Mouse (Mus musculus) liver, embryonic 12.5 days (tissue): Measurements from ENCODE around the gene Thoc5. TPM values are rescaled to one million over a fixed set of nuclear protein-coding genes. Genes with fewer than 3 reads are reported as not detected.

Experiments
- ATAC-seq: fragments of 200-750 bp; cut with Nextera tagmentation; 2 replicates; pipeline ENCODE4 v1.8.0; 2017; ENCODE audit warnings: moderate number of reproducible peaks, mild to moderate bottlenecking, moderate library complexity
- H3K27ac ChIP-seq: fragments of 300-500 bp; sonication (generic); 2 replicates; pipeline ENCODE4 v1.5.1; 2016; ENCODE audit warnings: mild to moderate bottlenecking
- H3K27me3 ChIP-seq: fragments of 300-500 bp; sonication (generic); replicated peaks from 2 replicates; pipeline ENCODE4 v1.6.1; 2016; ENCODE audit warnings: mild to moderate bottlenecking, moderate library complexity
- H3K36me3 ChIP-seq: fragments of 300-500 bp; sonication (generic); 2 replicates; pipeline ENCODE4 v1.6.1; 2016; ENCODE audit warnings: mild to moderate bottlenecking, moderate library complexity
- H3K4me1 ChIP-seq: fragments of 300-500 bp; sonication (generic); 2 replicates; pipeline ENCODE4 v1.6.1; 2016
- H3K4me2 ChIP-seq: fragments of 300-500 bp; sonication (generic); 2 replicates; pipeline ENCODE4 v1.6.1; 2016; ENCODE audit warnings: mild to moderate bottlenecking, moderate library complexity
- H3K4me3 ChIP-seq: fragments of 300-500 bp; sonication (generic); 2 replicates; pipeline ENCODE4 v1.5.1; 2016; ENCODE audit warnings: mild to moderate bottlenecking, moderate library complexity
- H3K9ac ChIP-seq: fragments of 300-500 bp; sonication (generic); 2 replicates; pipeline ENCODE4 v1.6.1; 2016; ENCODE audit warnings: mild to moderate bottlenecking, moderate library complexity
- H3K9me3 ChIP-seq: fragments of 300-500 bp; sonication (generic); replicated peaks from 2 replicates; pipeline ENCODE4 v1.6.1; 2016; ENCODE audit warnings: mild to moderate bottlenecking, moderate library complexity
- WGBS: fragments of 180-500 bp; shearing (Covaris S2); methylation state at CpG from one replicate; pipeline ENCODE4 v1.1.7; 2016; ENCODE audit not compliant: insufficient replicate concordance; 5-methylcytosine and 5-hydroxymethylcytosine counted together
- polyA plus RNA-seq: library from polyadenylated mRNA; unstranded; fragments of >200 nt; fragmentation: Nextera tagmentation; extraction: Ambion mirVana; gene quantifications from 2 replicates; pipeline ENCODE4 v1.2.1, GENCODE M21; 2016

The Thoc5 gene
- polyA plus RNA-seq, 1 experiment from 2014 or later: 28.1 TPM

DNA sequence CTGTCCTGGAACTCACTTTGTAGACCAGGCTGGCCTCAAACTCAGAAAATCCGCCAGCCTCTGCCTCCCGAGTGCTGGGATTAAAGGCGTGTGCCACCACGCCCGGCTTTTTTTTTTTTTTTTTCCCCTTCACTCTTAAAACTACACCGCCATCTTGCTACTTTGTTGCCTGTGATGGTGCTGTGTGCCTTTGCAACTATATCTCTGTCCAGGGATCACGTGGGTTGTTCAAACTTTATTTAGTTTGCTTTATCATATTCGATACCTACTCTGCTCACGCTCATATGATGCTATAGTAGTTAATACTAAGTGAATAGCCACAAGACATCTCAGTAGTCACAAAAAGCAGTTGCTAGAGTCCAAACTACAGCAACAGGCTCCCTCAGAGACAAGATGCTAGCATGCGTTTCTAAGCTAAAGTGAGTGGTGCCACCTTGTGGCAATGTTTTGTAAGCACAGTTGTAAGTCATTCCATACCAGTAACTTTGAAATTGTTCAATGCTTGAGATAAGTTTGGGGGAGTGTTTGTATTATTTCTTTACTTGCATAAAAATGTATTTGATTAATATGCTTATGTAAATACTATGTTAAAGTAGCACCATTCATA is 29.4 kb upstream of the Thoc5 start:
- Histone ChIP-seq H3K27ac (no peak overlapping the region), H3K36me3 (no peaks in the 10 kb centered on the region), H3K27me3 (peaks cover 16% of the 10 kb centered on the region), H3K9ac (no peak overlapping the region), H3K9me3 (no peaks in the 10 kb centered on the region), H3K4me1 (no peaks in the 10 kb centered on the region), H3K4me2 (no peak overlapping the region), H3K4me3 (no peak overlapping the region)
- 27% methylated on average over 10 of the region's 10 CpGs for WGBS
- no peak for ATAC-seq

DNA sequence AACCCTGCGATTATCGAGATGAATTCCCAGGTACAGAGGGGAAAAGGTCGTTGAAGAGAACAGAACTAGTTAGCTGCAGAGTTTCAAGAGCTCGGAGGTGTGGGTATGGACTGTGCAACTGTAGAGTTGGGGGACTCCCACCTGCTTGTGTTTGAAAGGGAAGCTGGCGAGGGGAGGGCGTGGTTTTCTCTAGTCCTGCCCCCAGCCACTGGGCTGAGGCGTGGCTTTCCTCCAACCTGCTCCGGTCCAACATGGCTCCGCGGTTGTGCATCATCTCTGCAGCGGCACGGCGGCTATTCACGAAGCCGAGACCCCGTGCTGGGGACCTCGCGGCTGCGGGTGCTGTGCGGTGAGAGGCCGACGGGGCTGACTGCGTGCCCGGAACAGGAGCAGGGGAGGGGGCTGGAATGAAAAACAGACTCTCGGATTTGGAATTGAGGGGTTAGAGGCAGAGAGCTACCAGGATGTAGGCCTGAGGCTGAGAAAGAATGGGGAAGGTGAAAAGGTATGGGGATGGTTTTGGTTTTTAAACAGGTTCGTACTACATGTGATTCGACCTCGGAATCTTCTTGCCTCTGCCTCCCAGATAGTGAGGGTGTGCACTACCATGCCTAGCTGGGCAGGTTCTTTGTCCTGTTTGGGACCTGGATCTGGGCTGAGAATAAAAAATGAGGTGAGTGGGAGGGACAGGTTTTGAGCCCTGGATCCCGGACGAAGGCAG is 21.2 kb upstream of the Thoc5 start, which contains the start of gene Nipsnap1:
TSS of gene Nipsnap1 (plus strand) at position 197 of the 721 bp plus-strand sequence.
- peak; percentile 85 for ATAC-seq
- Histone ChIP-seq H3K36me3 (peaks cover 8% of the 10 kb centered on the region), H3K9ac (peak within 1 kb of the TSS; percentile 67), H3K27ac (peak within 1 kb of the TSS; percentile 66), H3K4me2 (peak within 1 kb of the TSS; percentile 86), H3K9me3 (no peaks in the 10 kb centered on the region), H3K4me3 (peak within 1 kb of the TSS; percentile 66), H3K27me3 (no peaks in the 10 kb centered on the region), H3K4me1 (peaks cover 19% of the 10 kb centered on the region)
- 1% methylated on average over 30 of the region's 30 CpGs for WGBS

DNA sequence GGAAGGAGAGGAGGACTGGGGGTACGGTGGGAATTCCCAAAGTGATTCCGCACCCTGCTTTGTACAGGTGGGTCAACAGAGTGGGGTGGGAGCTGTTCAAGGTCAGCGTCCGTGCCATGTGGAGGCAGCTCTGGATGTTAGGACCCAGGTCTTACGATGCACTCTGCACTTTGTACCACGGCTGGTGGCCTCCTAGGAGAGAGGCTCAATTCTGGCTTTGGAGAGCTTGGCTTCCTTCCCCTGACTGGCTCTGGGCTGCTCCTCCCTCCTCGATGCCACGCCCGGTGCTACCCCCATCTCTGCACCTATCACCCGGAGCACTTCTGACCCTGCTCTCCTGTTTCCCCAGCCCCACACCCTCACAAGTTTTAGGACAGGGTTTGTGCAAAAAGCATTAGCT is 20.6 kb upstream of the Thoc5 start:
- Histone ChIP-seq H3K27me3 (no peaks in the 10 kb centered on the region), H3K4me3 (peak overlapping the region; percentile 66), H3K4me2 (peak overlapping the region; percentile 86), H3K4me1 (peaks cover 19% of the 10 kb centered on the region), H3K36me3 (peaks cover 8% of the 10 kb centered on the region), H3K9me3 (no peaks in the 10 kb centered on the region), H3K27ac (peak overlapping the region; percentile 66), H3K9ac (peak overlapping the region; percentile 67)
- 5% methylated on average over 10 of the region's 10 CpGs for WGBS
- ATAC-seq: peak; percentile 75

DNA sequence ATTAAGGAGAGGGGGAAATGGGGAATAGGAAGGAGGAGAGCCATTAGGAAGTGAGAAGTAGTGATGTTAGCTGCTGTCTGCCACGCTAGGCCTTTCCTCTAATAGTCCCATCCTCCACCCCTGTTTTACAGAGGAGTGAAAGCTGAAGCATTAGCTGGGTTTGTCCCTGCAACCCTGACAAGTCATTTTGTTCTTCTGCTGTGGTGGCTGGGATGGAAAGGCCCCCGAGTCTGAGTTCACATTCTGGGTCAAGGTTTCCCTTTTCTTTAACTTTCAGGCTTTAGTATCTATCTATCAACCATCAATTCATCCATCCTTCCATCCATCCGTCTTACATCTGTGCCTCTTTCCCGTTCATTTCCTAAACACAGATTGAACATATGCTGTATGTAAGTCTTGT is 14.0 kb upstream of the Thoc5 start:
- Histone ChIP-seq H3K27ac (no peak overlapping the region), H3K27me3 (no peaks in the 10 kb centered on the region), H3K9ac (no peak overlapping the region), H3K4me2 (no peak overlapping the region), H3K36me3 (peaks cover 9% of the 10 kb centered on the region), H3K4me3 (no peak overlapping the region), H3K4me1 (peaks cover 27% of the 10 kb centered on the region), H3K9me3 (no peaks in the 10 kb centered on the region)
- ATAC-seq: no peak
- WGBS: 64% methylated on average over 4 of the region's 4 CpGs

DNA sequence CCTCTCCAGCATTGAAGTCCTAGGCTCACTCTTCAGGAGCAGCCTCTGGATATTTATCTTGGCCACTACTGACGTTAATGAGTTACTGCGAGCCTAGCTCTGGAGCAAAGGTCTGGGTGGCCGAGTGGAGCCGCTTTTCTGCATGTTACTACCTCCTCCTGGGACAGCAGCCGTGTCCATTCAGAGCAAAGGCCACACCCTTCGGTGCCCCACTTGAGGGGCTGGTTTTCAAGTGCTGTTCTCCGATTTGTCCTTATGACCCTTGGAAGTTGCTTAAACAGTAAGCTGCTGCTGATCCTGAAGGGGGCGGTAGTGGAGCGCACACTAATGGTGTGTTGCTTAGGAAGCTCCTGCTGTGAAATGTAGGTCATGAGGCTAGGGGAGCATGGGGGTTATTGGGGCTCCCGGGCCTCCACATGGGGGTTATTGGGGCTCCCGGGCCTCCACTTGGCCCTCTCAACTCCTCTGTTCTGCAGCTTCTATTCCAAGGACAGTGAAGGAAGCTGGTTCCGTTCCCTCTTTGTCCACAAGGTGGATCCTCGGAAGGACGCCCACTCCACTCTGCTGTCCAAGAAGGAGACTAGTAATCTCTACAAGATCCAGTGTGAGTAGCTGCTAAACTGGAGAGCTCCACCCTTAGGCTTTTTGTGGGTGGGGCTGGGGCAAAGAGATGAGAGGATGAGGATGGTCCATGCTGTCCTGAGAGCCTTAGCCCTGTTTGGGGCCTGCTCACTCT is 12.1 kb upstream of the Thoc5 start:
- WGBS: 50% methylated on average over 14 of the region's 14 CpGs
- peak; percentile 77 for ATAC-seq

DNA sequence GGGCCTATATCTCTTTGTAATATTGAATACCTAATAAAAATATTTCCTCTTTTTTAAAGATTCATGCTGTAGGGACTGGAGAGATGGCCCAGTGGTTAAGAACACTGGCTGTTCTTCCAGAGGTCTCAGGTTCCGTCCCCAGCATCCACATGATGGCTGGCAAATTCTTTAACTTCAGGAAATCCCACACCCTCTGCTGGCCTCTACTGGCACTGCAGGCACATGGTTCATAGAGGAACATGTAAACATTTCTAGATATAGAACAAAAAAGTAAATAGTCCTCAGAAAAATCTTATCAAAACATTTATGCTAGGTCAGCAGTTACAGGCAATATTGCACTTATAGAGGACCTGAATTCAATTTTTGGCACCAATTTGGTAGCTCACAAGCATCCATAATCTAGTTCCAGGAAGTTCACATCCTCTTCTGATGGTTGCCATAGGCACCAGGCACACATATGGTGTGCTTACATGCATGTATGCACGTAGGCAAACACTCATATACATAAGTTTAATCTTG is 9.7 kb upstream of the Thoc5 start:
- 54% methylated on average over 2 of the region's 2 CpGs for WGBS
- Histone ChIP-seq H3K4me3 (no peak overlapping the region), H3K36me3 (peaks cover 31% of the 10 kb centered on the region), H3K9me3 (no peaks in the 10 kb centered on the region), H3K27me3 (no peaks in the 10 kb centered on the region), H3K4me2 (no peak overlapping the region), H3K9ac (no peak overlapping the region), H3K4me1 (peaks cover 25% of the 10 kb centered on the region), H3K27ac (no peak overlapping the region)
- ATAC-seq: no peak

More for the DNA sequence above, 12.1 kb upstream of the Thoc5 start:
- H3K4me3 ChIP-seq: no peak overlapping the region
- no peaks in the 10 kb centered on the region for H3K9me3 ChIP-seq
- H3K4me2 ChIP-seq: no peak overlapping the region
- H3K36me3 ChIP-seq: peaks cover 10% of the 10 kb centered on the region
- H3K9ac ChIP-seq: no peak overlapping the region
- H3K27me3 ChIP-seq: no peaks in the 10 kb centered on the region
- H3K27ac ChIP-seq: peak overlapping the region; percentile 48; the same call in 1 of the 2 replicates
- H3K4me1 ChIP-seq: peaks cover 27% of the 10 kb centered on the region

DNA sequence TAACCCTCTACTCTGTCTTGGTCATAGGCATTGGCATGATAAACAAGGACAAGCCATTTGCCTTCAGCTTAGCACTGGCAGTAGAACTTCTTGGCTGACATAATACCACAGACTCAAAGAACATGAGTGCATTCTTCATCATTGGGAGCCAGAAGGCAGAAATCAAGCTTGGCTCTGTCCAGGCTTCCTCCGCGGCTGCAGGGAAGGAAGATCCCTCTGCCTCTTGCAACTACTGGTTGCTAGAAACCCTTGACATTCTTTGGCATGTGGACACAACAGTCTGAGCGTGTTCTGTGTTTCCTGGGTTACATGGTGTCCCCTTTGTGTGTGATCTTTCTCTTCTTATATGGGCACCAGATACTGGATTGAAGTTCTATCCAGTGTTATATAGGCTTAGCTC is 8.1 kb upstream of the Thoc5 start:
- H3K27ac ChIP-seq: no peak overlapping the region
- H3K27me3 ChIP-seq: no peaks in the 10 kb centered on the region
- H3K4me1 ChIP-seq: peaks cover 12% of the 10 kb centered on the region
- no peak overlapping the region for H3K4me3 ChIP-seq
- no peaks in the 10 kb centered on the region for H3K9me3 ChIP-seq
- H3K36me3 ChIP-seq: peaks cover 35% of the 10 kb centered on the region
- 80% methylated on average over 3 of the region's 3 CpGs for WGBS
- no peak for ATAC-seq
- no peak overlapping the region for H3K4me2 ChIP-seq
- no peak overlapping the region for H3K9ac ChIP-seq

DNA sequence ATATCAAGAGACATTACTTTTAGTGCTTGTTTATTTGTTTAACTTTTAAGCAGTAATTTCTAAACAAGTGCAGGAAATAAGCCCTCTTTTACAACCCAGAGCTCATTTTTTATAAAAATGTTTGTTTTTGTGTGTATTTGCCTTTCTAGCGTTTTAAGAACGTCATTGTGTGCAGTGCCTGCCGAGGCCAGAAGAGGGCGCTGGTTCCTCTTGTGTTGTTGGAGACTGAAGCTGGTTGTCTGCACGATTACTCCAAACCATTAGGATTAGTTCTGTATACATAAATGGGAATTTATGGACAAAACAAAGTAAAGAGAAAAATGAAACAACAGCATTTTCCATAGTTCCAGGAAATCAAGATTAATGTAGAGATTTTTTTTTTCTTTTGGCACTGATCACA is 5.3 kb downstream of the Thoc5 start:
- H3K4me1 ChIP-seq: peaks cover 13% of the 10 kb centered on the region
- no peak overlapping the region for H3K4me2 ChIP-seq
- ATAC-seq: no peak
- 57% methylated on average over 5 of the region's 5 CpGs for WGBS
- H3K4me3 ChIP-seq: no peak overlapping the region
- H3K9ac ChIP-seq: no peak overlapping the region
- no peaks in the 10 kb centered on the region for H3K9me3 ChIP-seq
- no peak overlapping the region for H3K27ac ChIP-seq
- peaks cover 57% of the 10 kb centered on the region for H3K36me3 ChIP-seq
- no peaks in the 10 kb centered on the region for H3K27me3 ChIP-seq

DNA sequence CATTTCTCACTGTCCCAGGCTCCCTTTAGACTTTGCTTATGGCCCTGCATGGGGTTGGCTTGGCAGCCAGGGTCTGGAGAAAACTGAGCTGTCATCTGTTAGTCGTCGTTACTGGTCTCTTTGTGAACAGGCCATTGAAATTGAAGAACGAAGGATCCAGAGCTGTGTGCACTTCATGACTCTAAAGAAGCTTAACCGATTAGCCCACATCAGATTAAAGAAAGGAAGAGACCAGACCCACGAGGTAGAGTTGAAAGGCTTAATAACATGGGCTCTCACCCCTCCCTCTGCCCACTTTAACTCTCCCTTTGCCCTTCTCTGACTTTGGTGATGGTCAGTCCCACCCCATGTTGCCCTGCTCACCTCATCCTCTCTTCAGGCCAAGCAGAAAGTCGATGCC is 6.8 kb downstream of the Thoc5 start:
- Histone ChIP-seq H3K36me3 (peaks cover 68% of the 10 kb centered on the region), H3K27me3 (no peaks in the 10 kb centered on the region), H3K27ac (no peak overlapping the region), H3K4me3 (no peak overlapping the region), H3K9me3 (no peaks in the 10 kb centered on the region), H3K9ac (no peak overlapping the region), H3K4me1 (no peaks in the 10 kb centered on the region), H3K4me2 (no peak overlapping the region)
- no peak for ATAC-seq
- 81% methylated on average over 6 of the region's 6 CpGs for WGBS

DNA sequence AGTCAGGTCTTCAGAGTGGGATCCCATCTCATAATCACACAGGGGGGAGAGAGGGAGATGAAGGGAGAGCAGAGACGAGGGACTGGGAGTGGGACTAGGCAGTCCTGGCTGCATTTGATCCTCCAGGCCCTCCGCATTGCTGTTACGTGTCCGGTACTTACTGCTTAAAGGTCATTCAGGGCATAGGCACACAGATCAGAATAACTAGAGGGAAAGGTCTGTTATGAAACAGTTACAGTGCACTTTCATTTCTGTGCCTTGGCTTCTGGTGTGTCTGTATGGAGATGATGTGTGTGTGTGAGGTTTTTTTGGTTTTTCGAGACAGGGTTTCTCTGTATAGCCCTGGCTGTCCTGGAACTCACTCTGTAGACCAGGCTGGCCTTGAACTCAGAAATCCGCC is 11.1 kb downstream of the Thoc5 start:
- WGBS: 88% methylated on average over 6 of the region's 6 CpGs
- no peak for ATAC-seq
- Histone ChIP-seq H3K9ac (no peak overlapping the region), H3K4me1 (no peaks in the 10 kb centered on the region), H3K36me3 (peaks cover 81% of the 10 kb centered on the region), H3K4me3 (no peak overlapping the region), H3K27ac (no peak overlapping the region), H3K9me3 (no peaks in the 10 kb centered on the region), H3K27me3 (no peaks in the 10 kb centered on the region), H3K4me2 (no peak overlapping the region)

DNA sequence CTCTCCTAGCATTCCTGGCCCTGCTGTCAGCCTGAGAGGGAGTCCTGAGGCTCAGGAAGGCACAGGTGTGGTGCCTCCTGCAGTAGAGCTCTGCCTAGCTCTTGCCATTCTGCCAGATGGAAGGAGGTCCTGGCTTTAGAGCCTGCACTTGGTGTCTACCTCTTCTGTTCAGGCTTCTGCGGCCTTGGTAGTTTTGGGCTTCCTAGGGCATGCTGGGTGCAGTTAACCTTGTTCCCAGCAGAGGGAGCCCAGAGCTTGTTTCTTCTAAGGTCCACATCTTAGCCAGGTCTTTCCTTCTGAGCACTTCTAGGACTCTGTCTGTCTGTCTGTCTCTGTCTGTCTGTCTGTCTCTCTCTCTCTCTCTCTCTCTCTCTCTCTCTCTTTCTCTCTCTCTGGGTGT is 20.9 kb downstream of the Thoc5 start:
- H3K4me1 ChIP-seq: no peaks in the 10 kb centered on the region
- WGBS: 41% methylated on average over 1 of the region's 1 CpGs

DNA sequence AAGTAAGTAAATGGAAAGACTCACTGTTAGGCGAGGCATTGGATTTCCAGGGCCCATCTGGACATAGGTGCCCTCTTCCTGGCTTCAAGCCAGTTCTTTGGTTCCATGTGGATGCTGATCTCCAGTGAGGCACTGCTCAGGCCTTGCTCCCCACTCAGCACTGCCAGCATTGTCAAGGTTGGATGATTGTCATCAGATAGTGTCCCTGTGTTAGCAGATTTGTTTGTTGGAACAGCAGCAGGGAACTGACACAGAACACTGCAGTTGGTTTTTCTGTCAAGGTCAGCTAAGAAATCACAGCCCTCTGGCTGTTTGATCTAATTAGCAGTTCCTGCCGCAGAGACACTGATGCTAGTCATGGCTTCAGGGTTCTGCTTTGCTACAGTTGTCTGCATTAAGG is 26.2 kb downstream of the Thoc5 start:
- H3K36me3 ChIP-seq: peaks cover 93% of the 10 kb centered on the region

More for the DNA sequence above, 20.9 kb downstream of the Thoc5 start:
- Histone ChIP-seq H3K9ac (no peak overlapping the region), H3K27me3 (no peaks in the 10 kb centered on the region), H3K9me3 (no peaks in the 10 kb centered on the region), H3K4me3 (no peak overlapping the region), H3K4me2 (no peak overlapping the region), H3K36me3 (peaks cover 88% of the 10 kb centered on the region), H3K27ac (no peak overlapping the region)
- no peak for ATAC-seq

More for the DNA sequence above, 26.2 kb downstream of the Thoc5 start:
- H3K9me3 ChIP-seq: no peaks in the 10 kb centered on the region
- WGBS: 74% methylated on average over 2 of the region's 2 CpGs
- no peak overlapping the region for H3K4me2 ChIP-seq
- no peak overlapping the region for H3K4me3 ChIP-seq
- no peaks in the 10 kb centered on the region for H3K4me1 ChIP-seq
- H3K9ac ChIP-seq: no peak overlapping the region
- no peak overlapping the region for H3K27ac ChIP-seq
- no peak for ATAC-seq
- no peaks in the 10 kb centered on the region for H3K27me3 ChIP-seq
